In the genomic region with DNA sequence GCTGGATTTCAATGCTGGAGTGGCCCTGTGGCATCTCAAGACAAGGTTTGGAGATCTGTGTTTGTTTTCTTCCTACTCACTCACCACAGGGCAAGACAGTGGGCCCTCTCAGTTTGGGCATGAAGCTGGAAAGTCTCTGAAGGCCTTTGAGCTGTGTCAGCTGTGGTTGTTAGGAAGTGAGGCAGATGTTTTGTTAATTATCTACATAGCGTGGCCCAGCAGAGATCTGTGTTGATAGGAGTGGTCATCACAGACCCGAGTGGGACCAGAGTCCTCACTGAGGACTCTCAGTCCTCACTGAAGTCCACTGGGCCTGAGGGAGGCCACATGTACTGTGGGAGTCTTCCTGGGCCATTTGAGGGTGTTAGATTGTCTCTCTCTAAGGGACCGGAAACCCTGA, we compare ENCODE assay signal across 12 mouse cellular contexts. TPM values are rescaled to one million over a fixed set of nuclear protein-coding genes. Genes with fewer than 3 reads are reported as not detected.
DNase-seq lines count a peak whose midpoint lies in the region; ATAC-seq and TF ChIP-seq lines count a peak whose summit lies in the region.
"Had no signal": no experiment of that assay in that cellular context is flagged by ENCODE, and none has a peak within 500 bp of the region (broad histone marks: within the 10 kb centered on the region; RNA-seq: fewer than 3 reads in every experiment).

No protein-coding gene starts in this region.

- no peak for TF ChIP-seq CTCF in bone marrow macrophage, adult 2 months (IDR thresholded peaks at IDR 0.05; ENCODE audit: low read depth, low read length)

- peaks cover 84% of the 10 kb centered on the region for H3K4me1 ChIP-seq in heart, embryonic 13.5 days
- H3K4me1 ChIP-seq in liver, embryonic 16.5 days (ENCODE audit: control insufficient read depth, low read depth, low read length), result peaks cover 30% of the 10 kb centered on the region
- peaks cover 40% of the 10 kb centered on the region for H3K4me1 ChIP-seq in liver, embryonic 12.5 days
- H3K4me1 ChIP-seq in bone marrow macrophage, adult 2 months (ENCODE audit: control insufficient read depth, insufficient read depth, low read length), result peaks cover 75% of the 10 kb centered on the region
- H3K4me1 ChIP-seq in limb, embryonic 14.5 days (ENCODE audit: control insufficient read depth, insufficient read depth, low read length), result peaks cover 45% of the 10 kb centered on the region

- no peak for DNase-seq in heart, adult 11 months
- no peak for DNase-seq in limb, embryonic 14.5 days (ENCODE audit: low spot score)
- no peak for DNase-seq in cerebellum, postnatal 36 days
- DNase-seq: adrenal gland, postnatal 25 days; left cerebral cortex, postnatal 4 days had no signal

- H3K36me3 ChIP-seq in heart, embryonic 13.5 days, result peaks cover 14% of the 10 kb centered on the region; the same call in 1 of the 2 replicates
- no peaks in the 10 kb centered on the region for H3K36me3 ChIP-seq in liver, embryonic 16.5 days (ENCODE audit: control insufficient read depth, insufficient read depth)
- peaks cover 5% of the 10 kb centered on the region; the same call in 1 of the 2 replicates for H3K36me3 ChIP-seq in liver, embryonic 12.5 days
- H3K36me3 ChIP-seq in limb, embryonic 14.5 days (ENCODE audit: control insufficient read depth, insufficient read depth, low read length), result no peaks in the 10 kb centered on the region

- no peak for TF ChIP-seq POLR2A in bone marrow macrophage, adult 2 months (IDR thresholded peaks at IDR 0.05; ENCODE audit: borderline replicate concordance, low read depth, low read length)
- TF ChIP-seq POLR2A in limb, embryonic 14.5 days (IDR thresholded peaks at IDR 0.05; ENCODE audit: borderline replicate concordance, extremely low read depth, insufficient read depth, insufficient read length), result no peak

- H3K9ac ChIP-seq in heart, embryonic 13.5 days, result no peak overlapping the region
- H3K9ac ChIP-seq in liver, embryonic 16.5 days (ENCODE audit: low read depth, low read length), result no peak overlapping the region
- no peak overlapping the region for H3K9ac ChIP-seq in liver, embryonic 12.5 days
- no peak overlapping the region for H3K9ac ChIP-seq in limb, embryonic 14.5 days (ENCODE audit: low read depth, low read length, severe bottlenecking)
- H3K9ac ChIP-seq: embryonic facial prominence, embryonic 12.5 days had no signal

- WGBS in heart, embryonic 13.5 days, result 61% methylated on average over 3 of the region's 3 CpGs
- WGBS in liver, embryonic 16.5 days (ENCODE audit: insufficient replicate concordance), result 52% methylated on average over 3 of the region's 3 CpGs
- 58% methylated on average over 3 of the region's 3 CpGs for WGBS in liver, embryonic 12.5 days (ENCODE audit: insufficient replicate concordance)
- WGBS in limb, embryonic 14.5 days, result 55% methylated on average over 3 of the region's 3 CpGs

- no peak overlapping the region for H3K4me3 ChIP-seq in heart, embryonic 13.5 days
- H3K4me3 ChIP-seq in liver, embryonic 16.5 days (ENCODE audit: low read depth, low read length), result no peak overlapping the region
- H3K4me3 ChIP-seq in liver, embryonic 12.5 days, result no peak overlapping the region
- H3K4me3 ChIP-seq in bone marrow macrophage, adult 2 months (ENCODE audit: insufficient read depth, low read length), result no peak overlapping the region
- H3K4me3 ChIP-seq in limb, embryonic 14.5 days (replicated peaks; ENCODE audit: low read length), result no peak overlapping the region
- H3K4me3 ChIP-seq: embryonic facial prominence, embryonic 12.5 days had no signal

- no peaks in the 10 kb centered on the region for H3K27me3 ChIP-seq in heart, embryonic 13.5 days (replicated peaks)
- H3K27me3 ChIP-seq in liver, embryonic 16.5 days (ENCODE audit: control insufficient read depth, insufficient read depth, low read depth, low read length), result peaks cover 16% of the 10 kb centered on the region
- peaks cover 37% of the 10 kb centered on the region for H3K27me3 ChIP-seq in liver, embryonic 12.5 days (replicated peaks)
- H3K27me3 ChIP-seq in limb, embryonic 14.5 days (ENCODE audit: control insufficient read depth, insufficient read depth, low read length), result no peaks in the 10 kb centered on the region
- H3K27me3 ChIP-seq: embryonic facial prominence, embryonic 12.5 days had no signal

- H3K4me2 ChIP-seq in heart, embryonic 13.5 days, result no peak overlapping the region
- no peak overlapping the region for H3K4me2 ChIP-seq in liver, embryonic 16.5 days (ENCODE audit: low read depth, low read length)
- no peak overlapping the region for H3K4me2 ChIP-seq in liver, embryonic 12.5 days
- H3K4me2 ChIP-seq in limb, embryonic 14.5 days (replicated peaks; ENCODE audit: low read depth, low read length, severe bottlenecking), result no peak overlapping the region
- H3K4me2 ChIP-seq: embryonic facial prominence, embryonic 12.5 days had no signal

- no peaks in the 10 kb centered on the region for H3K9me3 ChIP-seq in heart, embryonic 13.5 days
- H3K9me3 ChIP-seq in liver, embryonic 16.5 days (replicated peaks; ENCODE audit: control insufficient read depth, low read length), result no peaks in the 10 kb centered on the region
- no peaks in the 10 kb centered on the region for H3K9me3 ChIP-seq in liver, embryonic 12.5 days (replicated peaks)
- H3K9me3 ChIP-seq in limb, embryonic 14.5 days (ENCODE audit: control insufficient read depth, low read length), result no peaks in the 10 kb centered on the region
- H3K9me3 ChIP-seq: embryonic facial prominence, embryonic 12.5 days had no signal

- H3K27ac ChIP-seq in heart, embryonic 13.5 days (replicated peaks), result peak overlapping the region; percentile 86; the same call in 1 of the 2 replicates
- H3K27ac ChIP-seq in liver, embryonic 16.5 days (ENCODE audit: low read length), result peak overlapping the region; percentile 9; the same call in 1 of the 2 replicates
- no peak overlapping the region for H3K27ac ChIP-seq in liver, embryonic 12.5 days
- peak overlapping the region; percentile 42 for H3K27ac ChIP-seq in bone marrow macrophage, adult 2 months (ENCODE audit: insufficient read depth, low read depth, low read length)
- H3K27ac ChIP-seq in limb, embryonic 14.5 days (replicated peaks; ENCODE audit: low read depth, low read length), result 0 out of 2 replicates have a peak overlapping the region, but pooled peaks have one; percentile 26
- H3K27ac ChIP-seq: hindbrain, postnatal 0 days had no signal

- ATAC-seq in heart, embryonic 13.5 days (ENCODE audit: extremely low read depth, insufficient number of reproducible peaks, low FRiP score, low TSS enrichment), result no peak
- no peak for ATAC-seq in liver, embryonic 16.5 days (ENCODE audit: low read depth)
- ATAC-seq in liver, embryonic 12.5 days, result no peak
- ATAC-seq in limb, embryonic 14.5 days (ENCODE audit: low FRiP score, low read depth), result no peak
- no peak for ATAC-seq in megakaryocyte, adult 5-6 weeks (ENCODE audit: poor library complexity, severe bottlenecking)
- ATAC-seq: hindbrain, postnatal 0 days had no signal

RNA-seq across cellular contexts. Expression of a gene that starts 5.0 kb away (rescaled TPM):
- 67.8 and 74.5 TPM in 2 replicates for polyA plus RNA-seq in heart, embryonic 13.5 days (2015; fragmentation: Nextera tagmentation; extraction: Ambion mirVana)
- 43.5 and 47.6 TPM in 2 replicates for polyA plus RNA-seq in liver, embryonic 16.5 days (2015; fragmentation: Nextera tagmentation; extraction: Ambion mirVana)
- polyA plus RNA-seq in liver, embryonic 12.5 days (2016; fragmentation: Nextera tagmentation; extraction: Ambion mirVana), result 42.7 and 45.7 TPM in 2 replicates
- 15.8 and 17.0 TPM in 2 replicates for polyA plus RNA-seq in bone marrow macrophage, adult 2 months (2012; ENCODE audit: insufficient read depth, insufficient read length, missing spikeins)
- polyA plus RNA-seq in limb, embryonic 14.5 days (2012; rRNA removed), result 77.2 and 81.1 TPM in 2 replicates
- polyA plus RNA-seq in limb, embryonic 14.5 days (2014; fragmentation: Nextera tagmentation; extraction: Ambion mirVana), result 123 and 138 TPM in 2 replicates
- total RNA-seq in megakaryocyte, adult 5-6 weeks (2015), result 4.1 and 6.9 TPM in 2 replicates
- 1.9 and 3.4 TPM in 2 replicates for total RNA-seq in megakaryocyte, adult 5-6 weeks (2017)
